ENCODE assay signal across 9 mouse cellular contexts in genomic region chr11:18821384-18821783, GRCm38 (mm10).
A peak's percentile ranks its signal among the peaks of the same experiment; 100 is the strongest.
DNase-seq lines count a peak whose midpoint lies in the region; ATAC-seq and TF ChIP-seq lines count a peak whose summit lies in the region.
"Had no signal": no experiment of that assay in that cellular context is flagged by ENCODE, and none has a peak within 500 bp of the region (broad histone marks: within the 10 kb centered on the region; RNA-seq: fewer than 3 reads in every experiment).

No protein-coding gene starts in this region.

- H3K9me3 ChIP-seq in kidney, embryonic 16.5 days (ENCODE audit: low read length), result no peaks in the 10 kb centered on the region
- H3K9me3 ChIP-seq: heart, embryonic 15.5 days had no signal

- no peaks in the 10 kb centered on the region for H3K4me1 ChIP-seq in kidney, embryonic 16.5 days (ENCODE audit: insufficient read depth, low read length)
- H3K4me1 ChIP-seq: heart, embryonic 15.5 days had no signal

- DNase-seq in kidney, adult 18-20 months, result peak; percentile 41
- DNase-seq in Patski (ENCODE audit: low read depth, low spot score), result no peak
- DNase-seq in cerebellum, postnatal 25 days, result peak; percentile 16 to 36
- peak; percentile 46 for DNase-seq in lung, postnatal 14 days
- DNase-seq in Muller cell, postnatal 12 days (ENCODE audit: inconsistent ontology term), result no peak
- no peak for DNase-seq in right cerebral cortex, adult 2 months (ENCODE audit: low spot score in 2 of 2)

- POLR2A ChIA-PET in Patski (lab: Charles Lee), result no interaction called here

- no peak for ATAC-seq in kidney, embryonic 16.5 days (ENCODE audit: low FRiP score, low TSS enrichment)
- no peak for ATAC-seq in Patski
- no peak for ATAC-seq in CD4-positive, CD25-positive, alpha-beta regulatory T cell, adult 4 months

- no peaks in the 10 kb centered on the region for H3K36me3 ChIP-seq in kidney, embryonic 16.5 days (ENCODE audit: insufficient read depth, low read length)
- H3K36me3 ChIP-seq: heart, embryonic 15.5 days had no signal

- CTCF ChIA-PET in Patski (lab: Charles Lee), result no interaction called here

- no peak overlapping the region for H3K4me2 ChIP-seq in kidney, embryonic 16.5 days (replicated peaks; ENCODE audit: low read depth, low read length)
- H3K4me2 ChIP-seq: heart, embryonic 15.5 days had no signal

- no peak overlapping the region for H3K9ac ChIP-seq in kidney, embryonic 16.5 days (replicated peaks; ENCODE audit: low read length)
- H3K9ac ChIP-seq: heart, embryonic 15.5 days had no signal

- H3K27me3 ChIP-seq in kidney, embryonic 16.5 days (ENCODE audit: insufficient read depth, low read length), result no peaks in the 10 kb centered on the region
- H3K27me3 ChIP-seq in Patski, result peaks cover 4% of the 10 kb centered on the region
- H3K27me3 ChIP-seq: heart, embryonic 15.5 days had no signal

- H3K27ac ChIP-seq in kidney, embryonic 16.5 days (ENCODE audit: low read length), result no peak overlapping the region
- H3K27ac ChIP-seq: heart, embryonic 15.5 days had no signal

- WGBS in kidney, embryonic 16.5 days, result 38% methylated on average over 1 of the region's 1 CpGs

- no peak overlapping the region for H3K4me3 ChIP-seq in kidney, embryonic 16.5 days (ENCODE audit: low read length)
- H3K4me3 ChIP-seq: heart, embryonic 15.5 days had no signal

- in situ Hi-C loops in Patski (cut with MboI; ENCODE audit: low pct_unique_long_range_greater_than_20kb), result no loop called here

- peak; percentile 46 for TF ChIP-seq CTCF in Patski (IDR thresholded peaks at IDR 0.05)

Comparison
In these comparisons a context has a peak if more than half of its experiments do, and no peak if none do; other contexts are left out.
1. DNase-seq: peak in kidney, adult 18-20 months (single experiment), cerebellum, postnatal 25 days (2 of 2) and lung, postnatal 14 days (single experiment); none in Patski (single experiment), Muller cell, postnatal 12 days (single experiment) and right cerebral cortex, adult 2 months (0 of 2).